Mouse (Mus musculus) lung, postnatal 0 days (tissue): ENCODE measurements around the gene Rbm28. TPM values are rescaled to one million over a fixed set of nuclear protein-coding genes. Genes with fewer than 3 reads are reported as not detected.
A peak's percentile ranks its signal among the peaks of the same experiment; 100 is the strongest.

Experiments used
- ATAC-seq: fragments of 200-750 bp; cut with Nextera tagmentation; 2 replicates; pipeline ENCODE4 v1.8.0; 2017; ENCODE audit warnings: moderate library complexity
- DNase-seq: peaks from one replicate; pipeline ENCODE4 v3.0.0-alpha.2; 2016; ENCODE audit warnings: low spot score
- H3K27ac ChIP-seq: fragments of 300-500 bp; sonication (generic); 2 replicates; pipeline ENCODE4 v1.5.1; 2014; ENCODE audit warnings: antibody characterized with exemption, mild to moderate bottlenecking, low read length, mixed read lengths
- H3K27me3 ChIP-seq: fragments of 300-500 bp; sonication (generic); replicated peaks from 2 replicates; pipeline ENCODE4 v1.6.1; 2014; ENCODE audit warnings: low read length, mixed read lengths; ENCODE audit not compliant: insufficient read depth
- H3K36me3 ChIP-seq: fragments of 300-500 bp; sonication (generic); 2 replicates; pipeline ENCODE4 v1.6.1; 2014; ENCODE audit warnings: low read length, mixed read lengths; ENCODE audit not compliant: insufficient read depth
- H3K4me1 ChIP-seq: fragments of 300-500 bp; sonication (generic); 2 replicates; pipeline ENCODE4 v1.6.1; 2014; ENCODE audit warnings: antibody characterized with exemption, low read depth, low read length, mixed read lengths; ENCODE audit not compliant: insufficient read depth
- H3K4me2 ChIP-seq: fragments of 300-500 bp; sonication (generic); replicated peaks from 2 replicates; pipeline ENCODE4 v1.6.1; 2014; ENCODE audit warnings: low read depth, mild to moderate bottlenecking, low read length, moderate library complexity, mixed read lengths
- H3K4me3 ChIP-seq: fragments of 300-500 bp; sonication (generic); 2 replicates; pipeline ENCODE4 v1.5.1; 2014; ENCODE audit warnings: low read depth, low read length
- H3K9ac ChIP-seq: fragments of 300-500 bp; sonication (generic); replicated peaks from 2 replicates; pipeline ENCODE4 v1.6.1; 2014; ENCODE audit warnings: low read depth, mild to moderate bottlenecking
- H3K9me3 ChIP-seq: fragments of 300-500 bp; sonication (generic); 2 replicates; pipeline ENCODE4 v1.6.1; 2016; ENCODE audit warnings: low read length, mixed read lengths
- CTCF ChIP-seq: IDR thresholded peaks from 2 replicates; pipeline ENCODE4 v1.5.1; 2016; ENCODE audit warnings: antibody characterized with exemption, mild to moderate bottlenecking
- EP300 ChIP-seq: IDR thresholded peaks from 2 replicates; pipeline ENCODE4 v1.6.1; 2016; ENCODE audit warnings: antibody characterized with exemption, mild to moderate bottlenecking, control low read depth
- WGBS: fragments of 180-500 bp; shearing (Covaris S2); extraction: QIAGEN DNeasy Blood & Tissue Kit; methylation state at CpG from one replicate; pipeline ENCODE4 v1.1.7; 2014; 5-methylcytosine and 5-hydroxymethylcytosine counted together
- polyA plus RNA-seq: library from polyadenylated mRNA; unstranded; fragments of >200 nt; fragmentation: Nextera tagmentation; extraction: Ambion mirVana; gene quantifications from 2 replicates; pipeline ENCODE4 v1.2.1, GENCODE M21; 2015

Rbm28 gene
- polyA plus RNA-seq, 1 experiment from 2014 or later, result 19.1 TPM

- no peaks in the 10 kb centered on the region for H3K4me1 ChIP-seq
- H3K4me3 ChIP-seq, result no peak overlapping the region
- no peak overlapping the region for H3K4me2 ChIP-seq
- H3K36me3 ChIP-seq, result peaks cover 35% of the 10 kb centered on the region
- TF ChIP-seq EP300, result no peak
- TF ChIP-seq CTCF, result no peak
- H3K9ac ChIP-seq, result no peak overlapping the region
- no peaks in the 10 kb centered on the region for H3K27me3 ChIP-seq
- H3K9me3 ChIP-seq, result no peaks in the 10 kb centered on the region
- 90% methylated on average over 9 of the region's 9 CpGs for WGBS
- H3K27ac ChIP-seq, result no peak overlapping the region
- no peak for DNase-seq
- no peak for ATAC-seq
These were observed 31.7 kb downstream of the Rbm28 start for GRCm38 (mm10) chr6:29133100-29133499.

- Histone ChIP-seq H3K4me3 (no peak overlapping the region), H3K36me3 (peaks cover 9% of the 10 kb centered on the region), H3K27me3 (no peaks in the 10 kb centered on the region), H3K9ac (no peak overlapping the region), H3K4me1 (no peaks in the 10 kb centered on the region), H3K9me3 (no peaks in the 10 kb centered on the region), H3K27ac (no peak overlapping the region), H3K4me2 (no peak overlapping the region)
- 92% methylated on average over 7 of the region's 7 CpGs for WGBS
- DNase-seq, result no peak
- ATAC-seq, result no peak
- TF ChIP-seq EP300 (no peak), CTCF (no peak)
These were observed 37.9 kb downstream of the Rbm28 start for GRCm38 (mm10) chr6:29126878-29127426.

GRCm38 (mm10) chr6:29119990-29120389 is 44.8 kb downstream of the Rbm28 start:
- Histone ChIP-seq H3K4me2 (no peak overlapping the region), H3K27ac (no peak overlapping the region), H3K9ac (no peak overlapping the region), H3K9me3 (no peaks in the 10 kb centered on the region), H3K4me1 (no peaks in the 10 kb centered on the region), H3K4me3 (no peak overlapping the region), H3K36me3 (no peaks in the 10 kb centered on the region; the same call in 1 of the 2 replicates), H3K27me3 (no peaks in the 10 kb centered on the region)
- TF ChIP-seq CTCF (no peak), EP300 (no peak)
- DNase-seq (no peak), ATAC-seq (no peak)
- 81% methylated on average over 13 of the region's 13 CpGs for WGBS

GRCm38 (mm10) chr6:29118963-29119362 is 45.8 kb downstream of the Rbm28 start:
- Histone ChIP-seq H3K36me3 (no peaks in the 10 kb centered on the region), H3K27me3 (no peaks in the 10 kb centered on the region), H3K4me2 (no peak overlapping the region), H3K9me3 (no peaks in the 10 kb centered on the region), H3K9ac (no peak overlapping the region), H3K4me3 (no peak overlapping the region), H3K27ac (no peak overlapping the region), H3K4me1 (no peaks in the 10 kb centered on the region)
- ATAC-seq (no peak), DNase-seq (no peak)
- 66% methylated on average over 4 of the region's 4 CpGs for WGBS
- TF ChIP-seq CTCF, result no peak
- TF ChIP-seq EP300, result no peak

GRCm38 (mm10) chr6:29118231-29118630 is 46.6 kb downstream of the Rbm28 start:
- Histone ChIP-seq H3K9me3 (no peaks in the 10 kb centered on the region), H3K4me1 (no peaks in the 10 kb centered on the region), H3K4me3 (no peak overlapping the region), H3K27ac (no peak overlapping the region), H3K36me3 (no peaks in the 10 kb centered on the region), H3K4me2 (no peak overlapping the region), H3K9ac (no peak overlapping the region), H3K27me3 (no peaks in the 10 kb centered on the region)
- DNase-seq (no peak), ATAC-seq (no peak)
- TF ChIP-seq EP300 (no peak), CTCF (no peak)

- Histone ChIP-seq H3K4me1 (no peaks in the 10 kb centered on the region), H3K4me3 (no peak overlapping the region), H3K9me3 (no peaks in the 10 kb centered on the region), H3K36me3 (no peaks in the 10 kb centered on the region), H3K4me2 (no peak overlapping the region), H3K27ac (no peak overlapping the region), H3K9ac (no peak overlapping the region), H3K27me3 (no peaks in the 10 kb centered on the region)
- peak; percentile 78 for ATAC-seq
- peak; percentile 47 for DNase-seq
- WGBS, result 48% methylated on average over 7 of the region's 7 CpGs
- TF ChIP-seq CTCF, result no peak
- no peak for TF ChIP-seq EP300
These were observed 47.2 kb downstream of the Rbm28 start for GRCm38 (mm10) chr6:29117417-29118104.
